Mouse (Mus musculus) liver, postnatal 0 days (tissue): ENCODE data around the gene Clasp2.

Source experiments
- CTCF ChIP-seq: sonication (generic); IDR thresholded peaks from 2 replicates; pipeline ENCODE4 v1.5.1; 2016; ENCODE audit warnings: antibody characterized with exemption, low read depth
- EP300 ChIP-seq: IDR thresholded peaks from 2 replicates; pipeline ENCODE4 v1.6.1; 2016; ENCODE audit warnings: antibody characterized with exemption, low read depth, mild to moderate bottlenecking

DNA sequence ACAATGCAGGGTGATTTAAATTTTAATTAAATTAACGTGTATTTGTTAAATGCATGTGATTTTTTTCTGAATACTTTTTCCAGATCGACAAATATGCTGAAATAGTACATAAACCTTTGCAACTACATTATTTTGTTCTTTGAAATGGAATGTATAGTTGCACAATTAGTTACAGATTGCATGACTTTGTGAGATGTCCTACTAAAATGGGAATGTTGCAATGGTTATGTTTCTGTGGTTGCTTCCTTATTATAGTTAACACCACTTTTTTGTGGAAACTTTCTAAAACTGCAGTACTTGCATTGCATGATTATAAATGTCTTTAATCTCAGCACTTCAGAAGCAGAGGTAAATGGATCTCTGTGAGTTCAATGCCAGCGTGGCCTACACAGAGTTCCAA, 153.6 kb downstream of the Clasp2 start:
- TF ChIP-seq CTCF (no peak), EP300 (no peak)
